In genomic region chr13:88822332-88822895, GRCm38 (mm10) we compare ENCODE assay signal across 8 mouse cellular contexts. TPM values are rescaled to one million over a fixed set of nuclear protein-coding genes. Genes with fewer than 3 reads are reported as not detected.
DNase-seq lines count a peak whose midpoint lies in the region; ATAC-seq and TF ChIP-seq lines count a peak whose summit lies in the region.

No protein-coding gene starts in this region.

- peaks cover 9% of the 10 kb centered on the region; the same call in 1 of the 2 replicates for H3K4me1 ChIP-seq in heart, embryonic 10.5 days
- H3K4me1 ChIP-seq in E14TG2a.4 (replicated peaks; ENCODE audit: low read depth, low read length), result peaks cover 27% of the 10 kb centered on the region
- H3K4me1 ChIP-seq in forebrain, embryonic 14.5 days (ENCODE audit: control insufficient read depth, insufficient read depth, low read length), result 0 out of 2 replicates have a peak, but pooled peaks cover 6% of the 10 kb centered on the region
- H3K4me1 ChIP-seq in liver, embryonic 16.5 days (ENCODE audit: control insufficient read depth, low read depth, low read length), result no peaks in the 10 kb centered on the region
- H3K4me1 ChIP-seq in stomach, postnatal 0 days (replicated peaks; ENCODE audit: control insufficient read depth, insufficient read depth), result no peaks in the 10 kb centered on the region

- peak; percentile 73 for DNase-seq in heart, embryonic 10.5 days (ENCODE audit: low spot score)
- DNase-seq in heart, adult 8-10 months (ENCODE audit: low spot score), result no peak
- peak; percentile 37 for DNase-seq in forebrain, embryonic 14.5 days (ENCODE audit: low spot score)
- no peak for DNase-seq in stomach, postnatal 0 days (ENCODE audit: low spot score)
- no peak for DNase-seq in gastrocnemius, postnatal 14 days
- DNase-seq in ovary, postnatal 36 days (ENCODE audit: low spot score), result no peak

- no peak for TF ChIP-seq EP300 in stomach, postnatal 0 days (optimal IDR thresholded peaks at IDR 0.05)

- peak overlapping the region; percentile 86 for H3K9ac ChIP-seq in forebrain, embryonic 14.5 days (ENCODE audit: low read length)
- H3K9ac ChIP-seq in liver, embryonic 16.5 days (ENCODE audit: low read depth, low read length), result no peak overlapping the region
- H3K9ac ChIP-seq in stomach, postnatal 0 days (ENCODE audit: low read length), result no peak overlapping the region

- 1% methylated on average over 10 of the region's 10 CpGs for WGBS in heart, embryonic 10.5 days
- WGBS in forebrain, embryonic 14.5 days, result 4% methylated on average over 10 of the region's 10 CpGs
- 11% methylated on average over 10 of the region's 10 CpGs for WGBS in liver, embryonic 16.5 days (ENCODE audit: insufficient replicate concordance)
- WGBS in stomach, postnatal 0 days, result 30% methylated on average over 10 of the region's 10 CpGs

- intact Hi-C loops in gastrocnemius, postnatal 14 days (cut with DNase I; ENCODE audit: low total_unique reads), result no loop called here

- peak overlapping the region; percentile 80 for H3K4me2 ChIP-seq in forebrain, embryonic 14.5 days (ENCODE audit: low read length)
- H3K4me2 ChIP-seq in liver, embryonic 16.5 days (ENCODE audit: low read depth, low read length), result peak overlapping the region; percentile 59; the same call in 1 of the 2 replicates
- H3K4me2 ChIP-seq in stomach, postnatal 0 days (replicated peaks; ENCODE audit: low read depth), result peak overlapping the region; percentile 87

- no peaks in the 10 kb centered on the region for H3K36me3 ChIP-seq in heart, embryonic 10.5 days
- H3K36me3 ChIP-seq in E14TG2a.4 (ENCODE audit: insufficient read depth, low read length), result no peaks in the 10 kb centered on the region
- H3K36me3 ChIP-seq in forebrain, embryonic 14.5 days (ENCODE audit: control insufficient read depth, insufficient read depth, low read length), result no peaks in the 10 kb centered on the region
- no peaks in the 10 kb centered on the region for H3K36me3 ChIP-seq in liver, embryonic 16.5 days (ENCODE audit: control insufficient read depth, insufficient read depth)
- H3K36me3 ChIP-seq in stomach, postnatal 0 days (ENCODE audit: control insufficient read depth, insufficient read depth, low read length), result no peaks in the 10 kb centered on the region

- no peak for TF ChIP-seq CTCF in E14TG2a.4 (conservative IDR thresholded peaks at IDR 0.05; ENCODE audit: low read length)
- TF ChIP-seq CTCF in stomach, postnatal 0 days (IDR thresholded peaks at IDR 0.05; ENCODE audit: low read depth), result no peak

- no peaks in the 10 kb centered on the region for H3K9me3 ChIP-seq in heart, embryonic 10.5 days
- H3K9me3 ChIP-seq in E14TG2a.4 (ENCODE audit: low read length), result no peaks in the 10 kb centered on the region
- no peaks in the 10 kb centered on the region for H3K9me3 ChIP-seq in forebrain, embryonic 14.5 days (replicated peaks; ENCODE audit: control insufficient read depth, low read length)
- H3K9me3 ChIP-seq in liver, embryonic 16.5 days (replicated peaks; ENCODE audit: control insufficient read depth, low read length), result no peaks in the 10 kb centered on the region
- H3K9me3 ChIP-seq in stomach, postnatal 0 days (ENCODE audit: control insufficient read depth, low read length), result no peaks in the 10 kb centered on the region

- H3K4me3 ChIP-seq in heart, embryonic 10.5 days, result peak overlapping the region; percentile 79
- H3K4me3 ChIP-seq in E14TG2a.4 (replicated peaks; ENCODE audit: low read length), result peak overlapping the region; percentile 82
- peak overlapping the region; percentile 60 for H3K4me3 ChIP-seq in forebrain, embryonic 14.5 days (ENCODE audit: low read depth, low read length)
- no peak overlapping the region; the same call in 1 of the 2 replicates for H3K4me3 ChIP-seq in liver, embryonic 16.5 days (ENCODE audit: low read depth, low read length)
- H3K4me3 ChIP-seq in stomach, postnatal 0 days (ENCODE audit: low read depth, low read length), result peak overlapping the region; percentile 61

- ATAC-seq in forebrain, embryonic 14.5 days, result no peak
- ATAC-seq in liver, embryonic 16.5 days (ENCODE audit: low read depth), result no peak
- no peak for ATAC-seq in stomach, postnatal 0 days (ENCODE audit: low FRiP score, low TSS enrichment)

- H3K27me3 ChIP-seq in heart, embryonic 10.5 days (ENCODE audit: insufficient read depth, poor library complexity, severe bottlenecking), result no peaks in the 10 kb centered on the region
- peaks cover 34% of the 10 kb centered on the region for H3K27me3 ChIP-seq in E14TG2a.4 (ENCODE audit: insufficient read depth, low read length)
- H3K27me3 ChIP-seq in forebrain, embryonic 14.5 days (replicated peaks; ENCODE audit: control insufficient read depth, insufficient read depth, low read length), result no peaks in the 10 kb centered on the region
- peaks cover 20% of the 10 kb centered on the region for H3K27me3 ChIP-seq in liver, embryonic 16.5 days (ENCODE audit: control insufficient read depth, insufficient read depth, low read depth, low read length)
- H3K27me3 ChIP-seq in stomach, postnatal 0 days (ENCODE audit: control insufficient read depth, insufficient read depth, low read length), result no peaks in the 10 kb centered on the region

- H3K27ac ChIP-seq in heart, embryonic 10.5 days, result peak overlapping the region; percentile 91; the same call in 1 of the 2 replicates
- H3K27ac ChIP-seq in forebrain, embryonic 14.5 days (ENCODE audit: low read depth, low read length), result 0 out of 2 replicates have a peak overlapping the region, but pooled peaks have one; percentile 66
- no peak overlapping the region for H3K27ac ChIP-seq in liver, embryonic 16.5 days (ENCODE audit: low read length)
- H3K27ac ChIP-seq in stomach, postnatal 0 days (replicated peaks), result no peak overlapping the region

RNA-seq across cellular contexts. Expression of gene Edil3, which starts 1.1 kb away (rescaled TPM):
- 11.6 and 15.5 TPM in 2 replicates for polyA plus RNA-seq in heart, embryonic 10.5 days (2016; fragmentation: Nextera tagmentation; extraction: Ambion mirVana)
- total RNA-seq in heart, adult 8-10 months (2022), result under 1 TPM; 0.25 to 0.34 (median 0.29) TPM
- polyA plus RNA-seq in forebrain, embryonic 14.5 days (2014; fragmentation: Nextera tagmentation; extraction: Ambion mirVana), result 38.5 and 52.2 TPM in 2 replicates
- 0.14 and 0.17 TPM in 2 replicates for polyA plus RNA-seq in liver, embryonic 16.5 days (2015; fragmentation: Nextera tagmentation; extraction: Ambion mirVana)
- 1.1 and 1.7 TPM in 2 replicates for polyA plus RNA-seq in stomach, postnatal 0 days (2015; fragmentation: Nextera tagmentation; extraction: Ambion mirVana)
- total RNA-seq in gastrocnemius, postnatal 14 days (2021), result under 1 TPM; 0.38 to 0.51 TPM

Comparison
In these comparisons a context has a peak if more than half of its experiments do, and no peak if none do; other contexts are left out.
1. DNase-seq: peak in heart, embryonic 10.5 days (single experiment) and forebrain, embryonic 14.5 days (single experiment); none in heart, adult 8-10 months (single experiment), stomach, postnatal 0 days (single experiment), gastrocnemius, postnatal 14 days (single experiment) and ovary, postnatal 36 days (single experiment).
2. H3K27ac ChIP-seq: peak in heart, embryonic 10.5 days (single experiment) and forebrain, embryonic 14.5 days (single experiment); none in liver, embryonic 16.5 days (single experiment) and stomach, postnatal 0 days (single experiment).
3. Peak in every context shown above with its lines, with median percentiles within 50 percentile points of each other: H3K4me2 ChIP-seq.